Mouse (Mus musculus): ENCODE data around the gene Ptgr2.
"Not testable (repeated sequence)": the region's sequence is repeated elsewhere in the genome, so short reads cannot be mapped to it uniquely, and the experiment has no call there.

Ptgr2 gene

GRCm38 (mm10) chr12:84311306-84311705, 26.3 kb downstream of the Ptgr2 start:
- no peak for DNase-seq

- DNase-seq = no peak
These were observed 31.0 kb downstream of the Ptgr2 start for GRCm38 (mm10) chr12:84316006-84316405.

- DNase-seq = peak; percentile 87 to 90
These were observed 31.9 kb downstream of the Ptgr2 start, which contains the start of gene Zfp410 for GRCm38 (mm10) chr12:84316721-84317621. Gene Zfp410 (plus strand): TSS chr12:84316852.

GRCm38 (mm10) chr12:84327111-84327512, 42.1 kb downstream of the Ptgr2 start:
- peak; percentile 22 to 27 for DNase-seq

GRCm38 (mm10) chr12:84336963-84337625, 52.1 kb downstream of the Ptgr2 start:
- DNase-seq = no peak

GRCm38 (mm10) chr12:84347192-84347591, 62.2 kb downstream of the Ptgr2 start:
- DNase-seq = peak; percentile 27 to 36

- not testable (repeated sequence) for DNase-seq
These were observed 73.7 kb downstream of the Ptgr2 start for GRCm38 (mm10) chr12:84358699-84359098.

GRCm38 (mm10) chr12:84361555-84362489, 76.8 kb downstream of the Ptgr2 start, which contains the start of the genes Coq6 and Fam161b:
Gene Coq6 (plus strand): TSS chr12:84361657.
Gene Fam161b (minus strand): TSS chr12:84361833.
- peak; percentile 96 to 97 for DNase-seq

GRCm38 (mm10) chr12:84362872-84363271, 77.8 kb downstream of the Ptgr2 start:
- no peak for DNase-seq

- no peak for DNase-seq
These were observed 79.3 kb downstream of the Ptgr2 start for GRCm38 (mm10) chr12:84364291-84364690.

GRCm38 (mm10) chr12:84365137-84365536, 80.1 kb downstream of the Ptgr2 start:
- no peak for DNase-seq
